Mouse (Mus musculus) bone marrow, adult 2 months (tissue): ENCODE data around the gene Pxmp4. TPM values are rescaled to one million over a fixed set of nuclear protein-coding genes. Genes with fewer than 3 reads are reported as not detected.

Source experiments
- H3K27ac ChIP-seq: fragments of 200-500 bp; 2 replicates; pipeline ENCODE4 v1.5.1; 2012; ENCODE audit warnings: low read depth, mild to moderate bottlenecking, control low read depth, inconsistent platforms, low read length; ENCODE audit not compliant: control insufficient read depth, poor library complexity, insufficient read depth
- H3K4me1 ChIP-seq: fragments of 200-500 bp; 2 replicates; pipeline ENCODE4 v1.6.1; 2011; ENCODE audit warnings: low read length; ENCODE audit not compliant: control insufficient read depth, insufficient read depth
- H3K4me3 ChIP-seq: fragments of 200-500 bp; replicated peaks from 2 replicates; pipeline ENCODE3; 2011; ENCODE audit warnings: mild to moderate bottlenecking, low read depth, low read length, control low read depth; ENCODE audit not compliant: control insufficient read depth
- CTCF ChIP-seq: fragments of 200-500 bp; IDR thresholded peaks from 2 replicates; pipeline ENCODE4 v1.5.1; 2011; ENCODE audit warnings: low read length, control low read depth; ENCODE audit not compliant: control insufficient read depth, insufficient read depth
- POLR2A ChIP-seq: fragments of 200-500 bp; IDR thresholded peaks from 2 replicates; pipeline ENCODE4 v1.6.1; 2011; ENCODE audit warnings: low read depth, mild to moderate bottlenecking, control low read depth, low read length, borderline replicate concordance; ENCODE audit not compliant: control insufficient read depth
- WGBS: fragments of 180-500 bp; shearing (Covaris S2); methylation state at CpG from one replicate; pipeline ENCODE4 v1.1.7; 2018; 5-methylcytosine and 5-hydroxymethylcytosine counted together
- polyA plus RNA-seq: library from polyadenylated mRNA; stranded (reverse); fragments of >200 nt; gene quantifications from 2 replicates; pipeline ENCODE4 v1.2.4, GENCODE M21; 2011; ENCODE audit warnings: low replicate concordance; ENCODE audit not compliant: missing spikeins, insufficient read depth, insufficient read length

The Pxmp4 gene
- polyA plus RNA-seq, 1 experiment = 11.3 TPM

- no peak for TF ChIP-seq POLR2A
- no peak for TF ChIP-seq CTCF
- no peaks in the 10 kb centered on the region for H3K4me1 ChIP-seq
- 84% methylated on average over 5 of the region's 5 CpGs for WGBS
- no peak overlapping the region for H3K4me3 ChIP-seq
- H3K27ac ChIP-seq = no peak overlapping the region
Observed at GRCm38 (mm10) chr2:154621684-154622083, 18.2 kb upstream of the Pxmp4 start.

DNA sequence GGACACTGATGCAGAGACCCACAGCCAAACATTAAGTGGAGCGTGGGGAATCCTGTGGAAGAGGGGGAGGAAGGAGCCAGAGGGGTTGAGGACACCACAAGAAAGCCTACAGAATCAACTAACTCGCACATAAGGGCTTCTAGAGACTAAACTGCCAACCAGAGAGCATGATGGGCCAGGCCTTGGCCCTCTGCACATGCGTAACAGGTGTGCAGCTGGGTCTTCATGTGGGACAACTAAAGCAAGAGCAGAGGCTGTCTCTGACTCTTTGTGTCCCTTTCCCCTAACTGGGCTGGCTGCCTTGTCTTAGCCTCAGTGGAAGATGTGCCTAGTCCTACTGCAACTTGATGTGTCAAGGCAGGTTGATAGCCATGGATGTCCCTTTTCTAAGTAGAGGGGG is 13.6 kb upstream of the Pxmp4 start:
- WGBS = 85% methylated on average over 3 of the region's 3 CpGs
- Histone ChIP-seq H3K27ac (no peak overlapping the region), H3K4me1 (peaks cover 1% of the 10 kb centered on the region; the same call in 1 of the 2 replicates), H3K4me3 (no peak overlapping the region)
- TF ChIP-seq CTCF (no peak), POLR2A (no peak)

DNA sequence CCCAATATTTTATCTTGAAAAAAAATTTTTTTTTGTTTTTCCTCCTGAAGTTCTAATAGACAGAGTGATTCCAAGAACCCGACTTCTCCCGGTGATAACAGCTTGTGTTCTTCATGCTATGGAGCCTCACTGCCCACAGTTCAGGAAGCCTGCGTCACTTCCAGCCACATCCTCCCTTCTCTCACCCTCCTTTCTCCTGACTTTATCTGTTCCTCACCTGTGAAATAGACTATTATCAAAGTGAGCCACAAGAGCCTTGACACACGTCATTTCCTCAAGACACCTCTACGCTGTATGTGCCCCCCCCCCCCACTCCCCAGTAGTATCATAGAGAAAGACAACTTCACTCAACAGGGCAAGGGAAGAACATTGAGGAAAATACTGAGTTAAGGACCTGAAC is 12.2 kb upstream of the Pxmp4 start:
- H3K27ac ChIP-seq = no peak overlapping the region
- peaks cover 1% of the 10 kb centered on the region; the same call in 1 of the 2 replicates for H3K4me1 ChIP-seq
- H3K4me3 ChIP-seq = no peak overlapping the region
- 13% methylated on average over 5 of the region's 5 CpGs for whole genome bisulfite sequencing
- no peak for TF ChIP-seq POLR2A
- no peak for TF ChIP-seq CTCF

DNA sequence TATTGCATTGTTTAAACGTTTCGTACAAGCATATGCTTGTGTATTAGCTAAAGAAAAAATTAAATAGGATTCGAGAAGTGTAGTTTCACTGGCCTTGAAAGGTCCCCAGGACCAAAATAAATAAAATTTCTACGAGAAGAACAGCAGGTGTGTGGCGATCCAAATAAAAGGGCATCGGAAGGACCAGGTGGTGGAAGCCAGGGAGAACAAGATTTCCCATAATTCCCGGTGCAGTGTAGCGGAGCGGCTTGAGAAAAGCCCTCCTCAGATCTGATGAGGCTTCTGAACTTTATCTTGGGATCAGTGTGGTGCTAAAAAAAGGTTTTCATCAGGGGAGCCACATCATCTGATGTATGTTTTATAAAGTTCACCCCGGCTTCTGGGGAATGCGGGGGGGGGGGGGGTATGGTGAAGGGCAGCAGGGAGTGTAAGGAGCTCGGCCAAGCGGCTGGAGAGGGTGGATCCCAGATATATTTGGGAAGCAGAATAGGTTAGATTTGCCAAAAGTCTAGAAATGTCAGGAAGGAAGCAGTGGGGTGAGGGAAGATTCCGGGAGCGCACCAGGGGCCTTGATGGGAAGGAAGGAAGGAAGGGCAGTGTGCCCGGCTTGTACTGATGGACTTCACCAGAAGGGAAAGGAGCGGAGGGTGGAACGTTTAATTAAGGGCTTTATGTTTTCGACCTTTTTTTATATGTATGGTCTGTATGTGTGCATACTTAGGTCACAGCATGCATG is 11.5 kb upstream of the Pxmp4 start:
- H3K4me3 ChIP-seq = no peak overlapping the region
- H3K27ac ChIP-seq = no peak overlapping the region
- TF ChIP-seq CTCF = no peak
- H3K4me1 ChIP-seq = peaks cover 1% of the 10 kb centered on the region; the same call in 1 of the 2 replicates
- WGBS = 59% methylated on average over 19 of the region's 19 CpGs

DNA sequence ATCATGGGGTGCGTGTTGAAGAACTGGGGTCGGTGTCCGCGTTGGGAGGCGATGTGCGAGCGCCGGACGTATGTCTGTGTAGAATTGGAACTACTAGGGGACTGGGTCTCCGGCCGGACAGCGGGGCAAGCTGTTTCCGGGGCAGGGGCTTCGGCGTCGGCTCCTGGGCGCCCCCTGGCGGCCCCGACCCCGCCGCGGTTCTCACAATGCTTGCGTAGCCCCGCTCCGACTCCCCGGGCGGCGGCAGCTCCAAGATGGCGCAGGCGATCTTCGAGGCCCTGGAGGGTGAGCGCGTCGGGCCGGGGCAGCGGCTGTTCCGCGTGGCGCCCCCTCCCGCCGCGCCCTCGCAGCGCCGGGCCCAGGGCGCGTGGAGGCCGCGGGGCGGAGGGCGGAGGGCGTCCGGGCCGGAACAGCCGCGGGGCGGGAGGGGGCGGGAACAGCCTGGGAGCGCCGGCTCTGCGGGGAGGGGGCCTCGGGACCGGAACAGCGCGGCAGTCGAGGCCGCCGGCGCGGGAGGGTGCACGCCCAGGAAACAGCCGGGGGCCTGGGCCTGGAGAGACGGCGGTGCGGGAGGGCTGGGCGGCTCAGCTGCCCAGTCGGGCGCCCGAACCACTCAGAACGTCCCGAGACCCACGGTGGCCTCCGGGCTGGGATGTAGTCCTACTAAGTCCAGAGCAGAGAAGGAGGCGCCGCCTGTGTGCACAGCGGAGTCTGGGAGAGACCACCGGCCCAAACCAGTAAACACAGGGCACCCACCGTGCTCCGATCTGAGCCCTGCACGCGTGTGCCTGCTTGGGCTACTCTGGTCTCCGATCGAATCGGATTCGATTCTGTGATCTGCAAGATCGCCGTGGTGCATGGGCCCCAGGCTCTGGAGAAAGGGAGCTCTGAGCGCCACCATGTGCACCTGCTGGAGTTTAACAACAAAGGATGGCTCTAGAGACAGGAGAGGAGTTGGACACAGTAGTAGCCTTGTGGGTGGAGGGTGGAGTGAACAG is 9.9 kb upstream of the Pxmp4 start, which contains the start of the genes Zfp341 and 4930519P11Rik:
Gene Zfp341 (plus strand): TSS at position 180 of the 998 bp plus-strand sequence.
Gene 4930519P11Rik (minus strand): TSS at position 320 of the 998 bp plus-strand sequence.
- peak; percentile 77; the same call in 1 of the 2 replicates for TF ChIP-seq POLR2A
- TF ChIP-seq CTCF = peak; percentile 40; the same call in 1 of the 2 replicates
- under 1% methylated on average over 90 of the region's 98 CpGs for WGBS

GRCm38 (mm10) chr2:154609050-154609767 is 5.7 kb upstream of the Pxmp4 start:
- H3K27ac ChIP-seq = no peak overlapping the region
- TF ChIP-seq CTCF (no peak), POLR2A (no peak)
- no peak overlapping the region for H3K4me3 ChIP-seq
- WGBS = 64% methylated on average over 10 of the region's 10 CpGs
- H3K4me1 ChIP-seq = no peaks in the 10 kb centered on the region; the same call in 1 of the 2 replicates

More for the DNA sequence above, 9.9 kb upstream of the Pxmp4 start, which contains the start of the genes Zfp341 and 4930519P11Rik:
- Histone ChIP-seq H3K4me3 (peak within 1 kb of the TSS; percentile 98), H3K27ac (peak within 1 kb of the TSS; percentile 97), H3K4me1 (peaks cover 1% of the 10 kb centered on the region; the same call in 1 of the 2 replicates)

GRCm38 (mm10) chr2:154606965-154607364 is 3.5 kb upstream of the Pxmp4 start:
- no peaks in the 10 kb centered on the region; the same call in 1 of the 2 replicates for H3K4me1 ChIP-seq
- TF ChIP-seq CTCF (no peak), POLR2A (no peak)

More at GRCm38 (mm10) chr2:154606965-154607364, 3.5 kb upstream of the Pxmp4 start:
- Histone ChIP-seq H3K27ac (no peak overlapping the region), H3K4me3 (no peak overlapping the region)
- WGBS = 72% methylated on average over 1 of the region's 1 CpGs
